Mouse (Mus musculus) CD4-positive, CD25-positive, alpha-beta regulatory T cell, adult 2 months (primary cell): ENCODE data around the gene Ldb1.

Experiments used
- DNase-seq: peaks from one replicate; pipeline ENCODE4 v3.0.0-alpha.2; 2012; ENCODE audit warnings: low read depth, low spot score

Gene Ldb1

GRCm38 (mm10) chr19:46044271-46044992 is 582 bp downstream of the Ldb1 start, which contains the start of gene Pprc1:
Gene Pprc1 (plus strand): TSS chr19:46044886.
- peak; percentile 41 for DNase-seq

GRCm38 (mm10) chr19:46043380-46043779 is 1.6 kb downstream of the Ldb1 start:
- no peak for DNase-seq

- peak; percentile 74 for DNase-seq
Observed at GRCm38 (mm10) chr19:46042476-46043011, 2.5 kb downstream of the Ldb1 start.

- peak; percentile 59 for DNase-seq
Observed at GRCm38 (mm10) chr19:46041933-46042475, 3.0 kb downstream of the Ldb1 start.

- peak; percentile 29 for DNase-seq
Observed at GRCm38 (mm10) chr19:46041299-46041932, 3.6 kb downstream of the Ldb1 start.

- DNase-seq, result peak; percentile 81
Observed at GRCm38 (mm10) chr19:46040149-46040902, 4.7 kb downstream of the Ldb1 start.

GRCm38 (mm10) chr19:46039478-46039877 is 5.5 kb downstream of the Ldb1 start:
- DNase-seq, result peak; percentile 94

GRCm38 (mm10) chr19:46038851-46039260 is 6.2 kb downstream of the Ldb1 start:
- peak; percentile 29 for DNase-seq

- DNase-seq, result peak; percentile 44
Observed at GRCm38 (mm10) chr19:46037925-46038850, 6.8 kb downstream of the Ldb1 start.

- DNase-seq, result peak; percentile 79
Observed at GRCm38 (mm10) chr19:46037243-46037924, 7.6 kb downstream of the Ldb1 start.

- peak; percentile 47 for DNase-seq
Observed at GRCm38 (mm10) chr19:46036477-46037242, 8.4 kb downstream of the Ldb1 start.

- no peak for DNase-seq
Observed at GRCm38 (mm10) chr19:46035971-46036370, 9.0 kb downstream of the Ldb1 start.

GRCm38 (mm10) chr19:46033911-46034310 is 11.1 kb downstream of the Ldb1 start:
- no peak for DNase-seq

- no peak for DNase-seq
Observed at GRCm38 (mm10) chr19:46032731-46033510, 12.1 kb downstream of the Ldb1 start.

GRCm38 (mm10) chr19:46031689-46032432 is 13.2 kb downstream of the Ldb1 start:
- no peak for DNase-seq

GRCm38 (mm10) chr19:46030196-46030983 is 14.6 kb downstream of the Ldb1 start:
- DNase-seq, result no peak

- no peak for DNase-seq
Observed at GRCm38 (mm10) chr19:46029652-46030051, 15.4 kb downstream of the Ldb1 start.
